Mouse (Mus musculus) adrenal gland, postnatal 25 days (tissue): ENCODE results near the gene Ffar1. TPM values are rescaled to one million over a fixed set of nuclear protein-coding genes. Genes with fewer than 3 reads are reported as not detected.
A peak's percentile ranks its signal among the peaks of the same experiment; 100 is the strongest.

Source experiments
- DNase-seq: peaks from one replicate; pipeline ENCODE4 v3.0.0; 2021; ENCODE audit warnings: mixed read lengths
- long read RNA-seq: library from polyadenylated mRNA; stranded (forward); transcript quantifications from one replicate; pipeline ENCODE4 v2.0.0, GENCODE M21; 2021
- total RNA-seq: library from RNA; stranded (reverse); gene quantifications from 2 replicates; pipeline ENCODE4 v1.2.3, GENCODE M21; 2021

Ffar1 gene
- total RNA-seq, result not detected in 2 replicates
- long read RNA-seq, result 0 reads

- DNase-seq, result no peak
These were observed at the start of gene Ffar1 for GRCm38 (mm10) chr7:30861464-30861863. Ffar1 (minus strand) TSS chr7:30861564.

DNA sequence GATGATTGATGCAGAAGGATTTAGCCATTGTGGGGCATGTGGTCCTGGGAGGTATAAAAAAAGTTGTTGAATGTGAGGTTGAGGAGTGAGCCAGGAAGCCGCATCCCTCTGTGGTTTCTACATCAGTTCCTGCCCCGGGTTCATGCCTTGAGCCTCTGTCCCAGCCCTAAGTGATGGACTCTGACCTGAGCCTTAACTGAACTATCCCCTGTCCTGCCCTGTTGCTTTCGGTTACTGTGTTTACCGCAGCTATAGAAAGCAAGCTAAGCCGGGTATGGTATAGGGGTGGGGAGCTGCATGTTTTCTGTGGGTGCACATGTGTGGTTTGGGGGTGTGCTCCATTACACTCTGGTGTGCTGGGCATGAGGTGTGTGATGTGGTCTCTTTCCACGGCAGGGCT is 48.4 kb upstream of the Ffar1 start:
- DNase-seq, result no peak

DNA sequence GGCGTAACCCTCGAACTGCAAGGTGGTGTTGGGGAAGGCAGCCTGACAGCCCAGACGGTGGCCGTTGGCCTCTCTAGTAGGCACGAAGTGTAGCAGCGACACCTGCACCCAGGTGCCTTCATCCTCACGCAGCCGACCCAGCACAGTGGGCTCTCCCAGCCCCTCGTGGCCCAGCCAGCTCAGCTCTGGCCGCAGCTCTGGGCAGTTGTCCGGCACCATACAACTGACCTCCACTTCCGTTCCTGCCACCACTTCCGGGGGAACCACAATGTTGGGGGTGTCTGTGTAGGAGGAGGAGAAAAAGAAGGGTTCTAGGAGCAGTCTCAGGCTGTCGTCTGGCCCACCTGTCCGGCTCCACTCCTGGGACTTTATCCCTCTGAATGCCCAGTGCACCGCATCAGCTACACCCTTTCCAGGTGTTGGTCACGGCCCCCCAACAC is 47.6 kb upstream of the Ffar1 start:
- no peak for DNase-seq

DNA sequence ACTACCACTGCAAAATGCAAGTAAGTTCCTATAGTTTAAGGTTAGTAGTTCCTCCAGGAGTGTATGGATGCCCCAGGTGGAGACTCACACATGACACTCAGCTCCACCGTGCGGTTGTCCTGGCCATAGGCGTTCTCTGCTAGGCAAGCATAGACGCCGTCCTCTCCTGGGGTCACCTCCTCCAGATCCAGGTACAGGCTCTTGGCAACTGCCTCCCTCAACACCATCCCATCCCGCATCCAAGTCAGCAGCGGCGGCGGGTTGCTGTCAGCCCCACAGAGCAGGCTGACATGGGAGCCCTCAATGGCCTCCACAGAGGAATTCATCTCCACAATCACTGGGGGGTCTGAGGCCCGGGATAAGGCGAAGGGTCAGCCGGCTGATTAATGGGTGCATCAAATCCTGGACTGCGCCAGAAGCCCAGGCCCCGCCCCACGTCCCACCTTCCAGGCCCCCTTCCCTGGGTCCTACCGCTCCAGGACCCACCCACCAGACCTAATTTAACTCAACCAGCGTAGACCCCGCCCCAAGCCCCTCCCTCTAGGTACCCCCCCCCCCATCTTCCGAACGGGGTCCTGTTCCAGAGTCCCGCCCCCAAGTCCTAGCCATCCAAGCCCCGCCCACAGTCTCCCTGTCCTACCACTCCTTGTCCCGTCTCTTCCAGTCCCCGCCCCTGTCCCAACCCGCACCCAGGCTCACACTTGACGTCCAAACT is 47.1 kb upstream of the Ffar1 start:
- DNase-seq, result no peak

GRCm38 (mm10) chr7:30904042-30904441 is 42.7 kb upstream of the Ffar1 start:
- DNase-seq, result no peak

DNA sequence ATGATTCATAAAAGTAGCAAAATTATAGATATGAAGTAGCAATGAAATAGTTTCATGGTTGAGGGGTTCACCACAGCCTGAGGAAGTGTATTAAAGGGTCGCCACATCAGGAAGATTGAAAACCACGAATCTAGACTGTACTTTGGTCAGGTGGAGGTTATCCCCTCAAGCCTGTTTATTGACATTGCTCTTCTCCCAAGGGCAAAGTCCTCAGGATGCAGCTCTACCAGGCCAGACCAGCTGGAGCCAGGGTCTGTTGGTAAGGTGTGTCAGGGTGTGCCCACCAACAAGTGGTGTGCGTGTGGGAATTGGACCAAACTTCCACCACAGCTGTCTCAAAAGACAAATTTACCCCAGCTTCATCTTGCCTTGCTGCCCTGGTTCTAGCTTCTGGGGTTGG is 33.9 kb upstream of the Ffar1 start:
- DNase-seq, result no peak

DNA sequence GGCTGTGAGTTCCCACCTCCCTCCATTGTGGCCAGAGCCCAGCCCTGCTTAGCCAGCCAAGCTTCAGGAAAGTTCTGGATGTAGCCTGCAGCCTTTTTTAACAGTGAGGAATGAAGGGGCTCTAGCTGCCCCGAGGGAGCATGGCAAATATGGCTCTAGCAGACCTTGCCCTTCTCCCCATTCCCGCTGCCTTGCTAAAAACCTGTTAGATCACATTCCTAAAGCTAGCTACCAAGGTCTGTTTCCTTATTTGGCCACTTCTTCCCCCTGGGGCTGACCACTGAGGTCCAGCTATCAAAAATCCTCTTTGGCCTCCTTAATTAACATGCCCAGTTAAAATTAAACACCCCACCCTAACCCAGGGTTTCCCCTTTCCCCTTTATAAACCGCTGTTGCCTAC is 31.2 kb upstream of the Ffar1 start:
- no peak for DNase-seq

DNA sequence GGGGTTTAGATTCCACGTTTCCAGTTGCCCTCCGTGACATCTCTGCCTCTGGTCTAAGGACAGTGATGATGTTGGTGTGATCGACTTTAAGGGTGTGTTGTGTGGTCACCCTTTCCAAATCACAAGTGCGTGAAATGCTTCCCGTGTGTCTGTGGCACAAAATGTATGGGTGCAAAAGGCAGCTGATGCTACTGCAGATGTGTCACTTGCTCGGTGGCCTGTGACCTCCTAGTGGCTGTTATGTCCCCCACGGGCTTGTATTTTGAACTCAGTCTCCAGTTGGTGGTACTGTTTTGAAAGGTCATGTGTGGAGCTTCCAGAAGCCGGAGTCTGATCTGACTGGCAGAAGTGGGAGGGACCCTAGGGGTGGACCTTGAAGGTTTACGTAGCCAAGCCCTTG is 30.4 kb upstream of the Ffar1 start:
- DNase-seq, result no peak

GRCm38 (mm10) chr7:30890681-30891080 is 29.3 kb upstream of the Ffar1 start:
- DNase-seq, result no peak

DNA sequence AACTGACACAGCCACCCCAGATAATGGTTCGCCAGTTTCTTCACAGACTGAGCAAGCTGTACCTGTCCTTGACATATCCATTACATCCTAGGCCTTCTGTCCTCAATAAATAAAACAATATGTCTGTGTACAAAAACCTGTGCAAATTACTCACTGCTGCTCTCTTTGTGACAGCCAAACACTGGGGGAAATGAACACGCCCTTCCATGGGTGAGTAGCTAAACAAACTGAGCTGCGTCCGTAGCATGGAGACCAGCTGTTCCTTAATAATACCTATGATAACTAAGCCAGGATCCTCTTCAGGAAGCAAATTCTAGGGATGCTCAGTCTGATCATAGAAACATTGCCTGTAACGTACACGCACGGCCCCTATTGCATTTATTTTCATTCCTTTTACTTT is 27.4 kb upstream of the Ffar1 start:
- no peak for DNase-seq

- DNase-seq, result no peak
These were observed 26.3 kb upstream of the Ffar1 start for GRCm38 (mm10) chr7:30887568-30888188.

- no peak for DNase-seq
These were observed 25.5 kb upstream of the Ffar1 start for GRCm38 (mm10) chr7:30886852-30887251.

GRCm38 (mm10) chr7:30884047-30884446 is 22.7 kb upstream of the Ffar1 start:
- DNase-seq, result no peak

- DNase-seq, result no peak
These were observed 20.0 kb upstream of the Ffar1 start for GRCm38 (mm10) chr7:30881367-30881766.

DNA sequence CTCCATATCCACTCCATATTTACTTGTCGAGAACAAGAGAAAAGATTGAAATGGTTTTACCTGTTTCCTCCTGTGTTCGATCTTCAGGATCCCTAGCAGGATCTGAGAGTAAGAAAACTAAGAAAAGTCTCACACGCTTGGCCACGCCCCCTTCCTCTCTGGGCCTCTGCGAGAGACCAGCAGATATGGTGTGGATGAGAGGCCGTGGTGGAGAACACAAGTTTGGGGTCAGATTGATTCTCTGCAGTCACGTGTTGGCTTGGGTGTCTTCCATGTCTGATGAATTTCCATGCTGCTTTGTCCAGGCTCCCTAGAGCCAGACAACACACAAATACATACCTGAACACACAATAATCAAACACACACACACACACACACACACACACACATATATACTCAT is 18.8 kb upstream of the Ffar1 start, which contains the start of gene Cd22:
Cd22 (minus strand) TSS at position 167 of the 400 bp plus-strand sequence.
- DNase-seq, result no peak

GRCm38 (mm10) chr7:30878950-30879349 is 17.6 kb upstream of the Ffar1 start:
- DNase-seq, result no peak

DNA sequence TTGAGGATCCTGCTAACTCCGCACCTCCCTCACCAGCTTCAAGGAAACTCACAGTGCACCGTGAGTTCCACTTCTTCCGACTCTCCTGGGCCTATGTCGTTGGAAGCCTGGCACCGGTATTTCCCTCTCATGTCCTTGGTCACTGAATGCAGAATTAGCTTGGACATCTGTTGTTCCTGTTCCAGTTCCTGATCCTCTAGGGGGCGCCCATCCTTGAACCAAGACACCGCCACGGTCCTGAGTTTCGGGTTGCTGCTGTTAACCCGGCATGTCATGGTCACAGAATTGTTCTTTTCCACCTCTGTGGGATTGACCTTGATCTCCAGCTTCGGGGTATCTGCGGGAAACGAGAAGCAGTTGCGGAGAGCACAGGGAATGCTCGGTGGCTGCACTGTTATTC is 11.7 kb upstream of the Ffar1 start:
- DNase-seq, result peak; percentile 82

- no peak for DNase-seq
These were observed 2.0 kb upstream of the Ffar1 start for GRCm38 (mm10) chr7:30863386-30863785.

DNA sequence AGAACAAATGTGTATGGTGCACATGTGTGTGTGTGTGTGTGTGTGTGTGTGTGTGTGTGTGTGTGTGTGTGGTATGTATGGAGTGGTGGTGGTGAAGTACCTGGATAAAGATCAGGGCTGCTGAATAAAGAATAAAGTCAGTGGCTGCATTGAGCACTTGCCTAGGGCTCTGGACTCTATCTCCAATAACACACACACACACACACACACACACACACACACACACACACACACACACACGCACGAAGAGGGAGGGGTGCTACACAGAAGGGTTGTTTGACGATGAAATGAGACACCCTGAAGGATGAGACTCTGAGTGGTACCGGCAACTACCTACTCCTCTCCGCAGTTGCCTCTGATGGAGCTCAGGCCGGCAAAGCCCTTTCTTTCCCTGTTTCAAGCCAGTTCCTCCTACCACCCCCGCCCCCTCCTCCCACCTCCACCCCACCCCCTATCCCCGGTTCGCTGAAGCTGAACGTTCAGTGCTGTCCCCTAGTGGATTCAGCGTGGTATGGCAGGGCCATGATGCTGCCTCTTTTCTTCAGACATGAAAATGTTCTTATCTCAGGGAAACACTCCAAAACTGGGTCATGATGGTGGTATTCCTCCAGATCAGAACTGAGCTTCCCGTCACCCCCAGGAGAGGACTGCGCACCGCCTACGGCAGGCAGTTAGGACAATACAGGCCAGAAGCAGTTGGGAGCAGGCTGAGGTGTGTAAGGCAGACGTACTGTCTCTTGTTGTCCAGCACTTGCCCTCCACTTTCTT is 1.5 kb downstream of the Ffar1 start:
- peak; percentile 44 for DNase-seq

DNA sequence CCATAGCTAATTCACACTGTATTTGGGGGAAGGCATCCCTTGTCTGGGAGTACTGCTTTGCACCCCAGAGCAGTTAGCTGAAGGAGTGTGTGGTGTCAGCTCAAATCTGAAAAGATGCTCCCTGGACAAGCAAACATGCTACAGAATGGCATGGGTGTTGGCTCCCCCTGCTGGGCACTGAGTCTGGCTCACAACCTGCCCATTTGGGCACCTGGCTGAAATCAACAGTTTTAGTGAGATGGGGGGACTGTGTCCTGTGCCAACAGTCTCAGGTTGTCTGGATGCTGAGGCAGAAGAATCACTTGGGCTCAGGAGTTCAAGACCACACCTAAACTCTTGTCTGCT is 2.1 kb downstream of the Ffar1 start:
- DNase-seq, result peak; percentile 80

GRCm38 (mm10) chr7:30857746-30858145 is 3.6 kb downstream of the Ffar1 start:
- DNase-seq, result no peak

DNA sequence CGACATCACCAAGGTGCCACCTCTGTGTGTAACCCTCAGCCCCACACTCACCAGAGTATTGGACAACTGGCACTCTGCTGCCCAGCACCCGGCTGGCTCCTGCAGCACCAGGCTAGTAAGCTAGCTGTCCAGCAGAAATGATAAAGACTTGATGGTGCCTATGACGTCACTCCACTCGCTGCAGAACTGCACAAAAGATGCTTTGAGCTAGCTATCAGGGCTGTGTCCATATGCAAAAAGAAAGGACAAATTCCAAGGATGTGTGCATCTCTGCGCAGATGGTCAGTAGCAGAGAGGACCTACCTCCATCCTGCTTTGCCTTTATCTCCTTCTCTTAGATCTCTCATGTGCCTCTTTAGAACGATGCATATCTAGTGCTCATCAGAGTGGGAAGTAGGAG is 5.3 kb downstream of the Ffar1 start, which contains the start of gene Ffar3:
Ffar3 (minus strand) TSS at position 101 of the 400 bp plus-strand sequence.
- no peak for DNase-seq

DNA sequence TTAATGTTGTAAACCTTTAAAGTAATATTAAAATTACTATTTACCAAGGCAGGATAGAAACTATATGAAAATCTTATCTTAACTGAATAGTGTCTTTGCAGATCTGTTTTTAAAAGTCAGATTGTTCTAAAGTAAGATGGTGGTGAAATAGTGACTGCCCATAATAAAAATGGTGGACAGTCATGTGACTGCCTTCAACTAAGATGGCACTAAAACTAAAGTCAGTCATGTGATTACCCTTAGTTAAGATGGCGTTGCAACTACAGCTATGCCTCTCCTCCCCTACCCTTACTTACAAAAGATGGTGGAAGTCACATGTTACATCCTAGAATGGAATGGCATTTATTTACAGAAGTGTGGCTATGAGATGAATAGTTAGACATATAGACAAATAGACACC is 9.9 kb downstream of the Ffar1 start:
- no peak for DNase-seq
